Mouse (Mus musculus) liver, embryonic 16.5 days (tissue): ENCODE measurements at regions not wholly inside any gene's neighbourhood (a gene's known extent, or its start where the extent isn't known, plus 50 kb on each side); places are given as distances from the start of the nearest gene placed in this dataset.

Experiments
- ATAC-seq: fragments of 200-750 bp; cut with Nextera tagmentation; 2 replicates; pipeline ENCODE4 v1.8.0; 2017; ENCODE audit warnings: low read depth, mild to moderate bottlenecking, moderate number of reproducible peaks, moderate library complexity
- H3K27ac ChIP-seq: fragments of 300-500 bp; sonication (generic); 2 replicates; pipeline ENCODE4 v1.5.1; 2014; ENCODE audit warnings: mild to moderate bottlenecking, low read length
- H3K27me3 ChIP-seq: fragments of 300-500 bp; sonication (generic); 2 replicates; pipeline ENCODE4 v1.6.1; 2014; ENCODE audit warnings: low read depth, low read length, mixed read lengths; ENCODE audit not compliant: control insufficient read depth, insufficient read depth
- H3K36me3 ChIP-seq: fragments of 300-500 bp; sonication (generic); 2 replicates; pipeline ENCODE4 v1.6.1; 2014; ENCODE audit warnings: mild to moderate bottlenecking; ENCODE audit not compliant: control insufficient read depth, insufficient read depth
- H3K4me1 ChIP-seq: fragments of 300-500 bp; sonication (generic); 2 replicates; pipeline ENCODE4 v1.6.1; 2014; ENCODE audit warnings: low read depth, low read length, mixed read lengths; ENCODE audit not compliant: control insufficient read depth
- H3K4me2 ChIP-seq: fragments of 300-500 bp; sonication (generic); 2 replicates; pipeline ENCODE4 v1.6.1; 2014; ENCODE audit warnings: low read depth, low read length, mixed read lengths
- H3K4me3 ChIP-seq: fragments of 300-500 bp; sonication (generic); 2 replicates; pipeline ENCODE4 v1.5.1; 2014; ENCODE audit warnings: low read depth, mild to moderate bottlenecking, low read length
- H3K9ac ChIP-seq: fragments of 300-500 bp; sonication (generic); 2 replicates; pipeline ENCODE4 v1.6.1; 2014; ENCODE audit warnings: low read depth, low read length
- H3K9me3 ChIP-seq: fragments of 300-500 bp; sonication (generic); replicated peaks from 2 replicates; pipeline ENCODE4 v1.6.1; 2016; ENCODE audit warnings: low read length; ENCODE audit not compliant: control insufficient read depth
- WGBS: fragments of 180-500 bp; shearing (Covaris S2); extraction: QIAGEN DNeasy Blood & Tissue Kit; methylation state at CpG from one replicate; pipeline ENCODE4 v1.1.7; 2014; ENCODE audit not compliant: insufficient replicate concordance; 5-methylcytosine and 5-hydroxymethylcytosine counted together

GRCm38 (mm10) chrX:9738904-9739303 is 76.1 kb upstream of the Dynlt3 start:
- 59% methylated on average over 2 of the region's 2 CpGs for WGBS
- no peak for ATAC-seq
- no peaks in the 10 kb centered on the region for H3K36me3 ChIP-seq
- H3K27me3 ChIP-seq, result no peaks in the 10 kb centered on the region
- no peaks in the 10 kb centered on the region for H3K9me3 ChIP-seq
- no peak overlapping the region for H3K27ac ChIP-seq
- no peak overlapping the region for H3K4me3 ChIP-seq
- H3K9ac ChIP-seq, result no peak overlapping the region
- no peak overlapping the region for H3K4me2 ChIP-seq
- no peaks in the 10 kb centered on the region for H3K4me1 ChIP-seq

GRCm38 (mm10) chrX:9742518-9742917 is 79.7 kb upstream of the Dynlt3 start:
- no peaks in the 10 kb centered on the region for H3K27me3 ChIP-seq
- no peak overlapping the region for H3K4me3 ChIP-seq
- H3K4me1 ChIP-seq, result no peaks in the 10 kb centered on the region
- WGBS, result 47% methylated on average over 3 of the region's 3 CpGs
- no peak overlapping the region for H3K27ac ChIP-seq
- H3K9me3 ChIP-seq, result no peaks in the 10 kb centered on the region
- no peaks in the 10 kb centered on the region for H3K36me3 ChIP-seq
- no peak for ATAC-seq
- H3K4me2 ChIP-seq, result no peak overlapping the region
- no peak overlapping the region for H3K9ac ChIP-seq

GRCm38 (mm10) chrX:9747305-9747938 is 84.6 kb upstream of the Dynlt3 start:
- H3K27ac ChIP-seq, result no peak overlapping the region
- ATAC-seq, result peak; percentile 73
- no peaks in the 10 kb centered on the region for H3K27me3 ChIP-seq
- H3K36me3 ChIP-seq, result no peaks in the 10 kb centered on the region
- H3K4me2 ChIP-seq, result peak overlapping the region; percentile 44
- peak overlapping the region; percentile 48 for H3K4me3 ChIP-seq
- H3K4me1 ChIP-seq, result no peaks in the 10 kb centered on the region
- H3K9ac ChIP-seq, result no peak overlapping the region
- 17% methylated on average over 21 of the region's 27 CpGs for WGBS
- H3K9me3 ChIP-seq, result no peaks in the 10 kb centered on the region

DNA sequence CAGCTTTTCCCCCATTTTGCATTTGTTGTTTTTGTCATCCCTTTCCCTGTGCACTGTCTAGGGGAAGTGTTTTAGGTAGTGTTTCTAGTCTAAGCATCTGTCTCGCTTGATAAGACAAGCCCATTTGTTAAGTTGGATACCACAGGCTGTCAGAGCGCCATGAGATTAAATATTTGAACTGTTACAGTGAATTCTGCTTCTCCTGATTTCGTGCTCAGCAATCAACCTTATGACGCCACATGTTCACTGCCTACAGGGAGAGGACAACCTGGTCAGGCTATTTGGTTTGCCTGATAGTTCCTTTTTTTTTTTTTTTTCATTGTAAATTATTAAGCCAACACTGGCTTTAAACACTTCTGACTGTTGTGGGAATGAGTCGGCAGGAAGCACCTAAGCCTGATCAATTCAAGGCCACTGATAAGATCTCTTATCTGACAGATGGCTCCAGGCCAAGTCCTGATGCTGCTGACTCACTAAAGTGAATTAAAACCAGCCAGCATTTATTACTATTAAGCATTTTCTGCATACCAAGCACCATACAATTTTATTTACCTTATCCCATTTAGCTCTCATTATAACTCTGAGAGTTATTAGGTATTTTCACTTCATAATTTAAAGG is 90.3 kb upstream of the Dynlt3 start:
- H3K4me3 ChIP-seq, result no peak overlapping the region
- H3K4me1 ChIP-seq, result no peaks in the 10 kb centered on the region; the same call in 1 of the 2 replicates
- H3K4me2 ChIP-seq, result peak overlapping the region; percentile 9; the same call in 1 of the 2 replicates
- peak overlapping the region; percentile 37; the same call in 1 of the 2 replicates for H3K27ac ChIP-seq
- no peak overlapping the region for H3K9ac ChIP-seq
- no peaks in the 10 kb centered on the region for H3K36me3 ChIP-seq
- ATAC-seq, result peak; percentile 84
- H3K9me3 ChIP-seq, result no peaks in the 10 kb centered on the region
- 25% methylated on average over 5 of the region's 5 CpGs for WGBS
- no peaks in the 10 kb centered on the region for H3K27me3 ChIP-seq

- no peak overlapping the region for H3K4me3 ChIP-seq
- H3K27ac ChIP-seq, result no peak overlapping the region
- no peak for ATAC-seq
- no peaks in the 10 kb centered on the region for H3K9me3 ChIP-seq
- H3K9ac ChIP-seq, result no peak overlapping the region
- H3K36me3 ChIP-seq, result no peaks in the 10 kb centered on the region
- no peaks in the 10 kb centered on the region for H3K27me3 ChIP-seq
- H3K4me2 ChIP-seq, result no peak overlapping the region
- no peaks in the 10 kb centered on the region for H3K4me1 ChIP-seq
These were observed 77.2 kb upstream of the Hypm start for GRCm38 (mm10) chrX:9769540-9769939.

- H3K27me3 ChIP-seq, result no peaks in the 10 kb centered on the region
- no peaks in the 10 kb centered on the region for H3K36me3 ChIP-seq
- no peaks in the 10 kb centered on the region for H3K9me3 ChIP-seq
- no peak overlapping the region for H3K27ac ChIP-seq
- H3K4me2 ChIP-seq, result no peak overlapping the region
- ATAC-seq, result no peak
- 70% methylated on average over 4 of the region's 4 CpGs for WGBS
- H3K9ac ChIP-seq, result no peak overlapping the region
- no peaks in the 10 kb centered on the region for H3K4me1 ChIP-seq
- H3K4me3 ChIP-seq, result no peak overlapping the region
These were observed 69.2 kb upstream of the Hypm start for GRCm38 (mm10) chrX:9777498-9777897.

GRCm38 (mm10) chrX:9789542-9789941 is 57.2 kb upstream of the Hypm start:
- H3K9me3 ChIP-seq, result no peaks in the 10 kb centered on the region
- no peaks in the 10 kb centered on the region for H3K36me3 ChIP-seq
- no peak for ATAC-seq
- H3K4me2 ChIP-seq, result no peak overlapping the region
- 58% methylated on average over 3 of the region's 3 CpGs for WGBS
- H3K27me3 ChIP-seq, result no peaks in the 10 kb centered on the region
- H3K27ac ChIP-seq, result no peak overlapping the region
- H3K4me3 ChIP-seq, result no peak overlapping the region
- no peaks in the 10 kb centered on the region for H3K4me1 ChIP-seq
- H3K9ac ChIP-seq, result no peak overlapping the region
